Comparison of ENCODE assay signal across 9 mouse cellular contexts in the genomic region with DNA sequence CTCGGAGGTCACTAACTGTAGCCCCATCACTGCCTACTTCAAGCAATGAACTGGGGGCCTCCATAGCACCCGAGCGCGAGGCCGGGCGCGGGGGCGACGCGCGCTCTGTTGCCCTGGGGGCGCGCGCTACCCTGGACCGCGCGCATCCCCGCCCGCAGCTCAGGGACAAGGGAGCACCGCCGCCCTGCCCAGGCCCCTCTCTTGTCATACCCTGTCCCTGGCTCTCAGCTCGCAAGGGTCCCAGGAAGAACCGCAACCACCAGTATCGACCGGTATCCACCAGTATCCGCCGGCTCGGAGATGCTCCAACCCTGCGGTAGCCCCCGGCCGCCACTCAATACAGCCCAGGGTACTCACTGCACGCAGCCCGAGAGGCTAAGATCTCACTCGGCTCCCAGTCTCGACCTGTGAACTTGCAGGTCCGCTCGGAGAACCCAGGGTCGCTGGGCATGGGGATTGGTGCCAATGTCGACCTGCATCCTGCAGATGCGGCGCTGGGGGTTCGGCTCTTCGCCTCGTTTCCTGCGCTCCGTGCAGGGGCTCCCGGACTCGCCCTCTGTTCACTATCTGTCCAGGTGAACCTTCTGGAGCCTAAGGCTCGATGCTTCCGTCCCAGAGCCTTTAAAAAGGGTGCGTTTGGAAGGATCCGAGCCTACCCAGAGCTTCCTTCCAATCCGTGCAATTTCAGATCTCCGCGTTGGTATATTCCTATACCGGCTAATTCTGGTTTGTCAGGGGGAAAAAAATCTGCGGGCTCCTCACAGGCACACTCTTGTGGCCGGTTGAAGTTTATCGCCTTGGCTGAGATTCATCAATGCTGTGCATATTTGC. TPM values are rescaled to one million over a fixed set of nuclear protein-coding genes. Genes with fewer than 3 reads are reported as not detected.
DNase-seq lines count a peak whose midpoint lies in the region; ATAC-seq lines count a peak whose summit lies in the region.
"Had no signal": no experiment of that assay in that cellular context is flagged by ENCODE, and none has a peak within 500 bp of the region (broad histone marks: within the 10 kb centered on the region; RNA-seq: fewer than 3 reads in every experiment).

Slc16a14 (minus strand) TSS at position 632 of the 831 bp plus-strand sequence.

- H3K27ac ChIP-seq in embryonic facial prominence, embryonic 10.5 days (replicated peaks), result peak within 1 kb of the TSS; percentile 79

- ATAC-seq in monocyte, adult 5-6 weeks (replicated peaks; ENCODE audit: insufficient number of reproducible peaks, low FRiP score, low TSS enrichment, poor library complexity, severe bottlenecking), result no peak

- peak within 1 kb of the TSS; percentile 74 for H3K4me3 ChIP-seq in embryonic facial prominence, embryonic 10.5 days

- no peaks in the 10 kb centered on the region for H3K36me3 ChIP-seq in embryonic facial prominence, embryonic 10.5 days (replicated peaks)

- WGBS in embryonic facial prominence, embryonic 10.5 days, result under 1% methylated on average over 59 of the region's 59 CpGs

- 0 out of 2 replicates have a peak, but pooled peaks cover 9% of the 10 kb centered on the region for H3K4me1 ChIP-seq in embryonic facial prominence, embryonic 10.5 days

- peaks cover 44% of the 10 kb centered on the region for H3K27me3 ChIP-seq in embryonic facial prominence, embryonic 10.5 days (replicated peaks; ENCODE audit: low read depth, poor library complexity, severe bottlenecking)

- DNase-seq in ES-CJ7 (ENCODE audit: low read depth, low spot score), result peak; percentile 77
- peak; percentile 54 for DNase-seq in adrenal gland, adult 2 months
- peak; percentile 76 for DNase-seq in embryonic facial prominence, embryonic 10.5 days (ENCODE audit: low spot score)
- DNase-seq in heart, postnatal 4 days, result peak; percentile 13
- DNase-seq in layer of hippocampus, adult 8-10 months (ENCODE audit: low spot score in 2 of 2), result peak; percentile 30 to 54
- DNase-seq in lung, postnatal 10 days, result peak; percentile 4
- DNase-seq in right cerebral cortex, postnatal 36 days (ENCODE audit: low spot score in 2 of 2), result peak; percentile 39 to 47

- no peaks in the 10 kb centered on the region for H3K9me3 ChIP-seq in embryonic facial prominence, embryonic 10.5 days

RNA-seq across cellular contexts. Expression of gene Slc16a14, which starts in this region (rescaled TPM):
- 10 to 100 TPM in 1 of 2 experiments, under 1 TPM in 1; 0.81 to 18.7 TPM for total RNA-seq in adrenal gland, adult 2 months (2021)
- 0.37 and 0.48 TPM in 2 replicates for polyA plus RNA-seq in adrenal gland, adult 2 months (2012; rRNA removed)
- polyA plus RNA-seq in embryonic facial prominence, embryonic 10.5 days (2016; fragmentation: Nextera tagmentation; extraction: Ambion mirVana), result 0.20 and 0.50 TPM in 2 replicates
- under 1 TPM; 0.11 to 0.38 TPM for total RNA-seq in heart, postnatal 4 days (2021)
- total RNA-seq in layer of hippocampus, adult 8-10 months (2022), result 10 to 100 TPM; 12.7 to 15.3 (median 13.3) TPM
- 0.29 TPM in 1 of 3 replicates, not detected in the others for total RNA-seq in monocyte, adult 5-6 weeks (2017)
- polyA plus RNA-seq: large intestine, adult 2 months had no signal

Comparison
In these comparisons a context has a peak if more than half of its experiments do, and no peak if none do; other contexts are left out.
1. Peak in DNase-seq, H3K4me3 ChIP-seq and H3K27ac ChIP-seq in embryonic facial prominence, embryonic 10.5 days; RNA of the gene not detected or under 1 TPM.
2. Peak in DNase-seq in heart, postnatal 4 days; RNA of the gene not detected or under 1 TPM.
3. DNase-seq: peak in every context shown above with its lines; median percentile 77 in ES-CJ7; 76 in embryonic facial prominence, embryonic 10.5 days; 54 in adrenal gland, adult 2 months; 43 in right cerebral cortex, postnatal 36 days; 42 in layer of hippocampus, adult 8-10 months; 13 in heart, postnatal 4 days; 4 in lung, postnatal 10 days.